Mouse (Mus musculus) heart, postnatal 0 days (tissue): ENCODE measurements at regions not wholly inside any gene's neighbourhood (a gene's known extent, or its start where the extent isn't known, plus 50 kb on each side); places are given as distances from the start of the nearest gene placed in this dataset.

ENCODE experiments used
- CTCF ChIP-seq: IDR thresholded peaks from 2 replicates; pipeline ENCODE4 v1.5.1; 2016; ENCODE audit warnings: antibody characterized with exemption, control low read depth, low read depth
- EP300 ChIP-seq: IDR thresholded peaks from 2 replicates; pipeline ENCODE4 v1.6.1; 2016; ENCODE audit warnings: antibody characterized with exemption, low read depth

GRCm38 (mm10) chr16:95127616-95128015 lies 129.7 kb upstream of the Kcnj15 start:
- TF ChIP-seq CTCF (no peak), EP300 (no peak)
